Mouse (Mus musculus): Measurements from ENCODE around the gene Pik3c2b. TPM values are rescaled to one million over a fixed set of nuclear protein-coding genes. Genes with fewer than 3 reads are reported as not detected.

The Pik3c2b gene
- polyA plus RNA-seq, 1 experiment from 2014 or later: 14.6 TPM

Other genes starting within 250 kb of the Pik3c2b start
- gene Lrrn2, start 165.4 kb upstream of the Pik3c2b start, polyA plus RNA-seq (2015; fragmentation: Nextera tagmentation; extraction: Ambion mirVana): 27.2 and 28.5 TPM in 2 replicates
- 41.5 and 48.0 TPM in 2 replicates for gene Mdm4, start 15.1 kb upstream of the Pik3c2b start, polyA plus RNA-seq (2015; fragmentation: Nextera tagmentation; extraction: Ambion mirVana)
- 29.2 TPM in 2 replicates for gene Ppp1r15b, start 85.5 kb downstream of the Pik3c2b start, polyA plus RNA-seq (2015; fragmentation: Nextera tagmentation; extraction: Ambion mirVana)
- gene Plekha6, start 118.5 kb downstream of the Pik3c2b start, polyA plus RNA-seq (2015; fragmentation: Nextera tagmentation; extraction: Ambion mirVana): 20.4 and 20.7 TPM in 2 replicates